Mouse (Mus musculus): ENCODE measurements around the gene Olfr30. TPM values are rescaled to one million over a fixed set of nuclear protein-coding genes. Genes with fewer than 3 reads are reported as not detected.
A peak's percentile ranks its signal among the peaks of the same experiment; 100 is the strongest.
"Not testable (repeated sequence)": the region's sequence is repeated elsewhere in the genome, so short reads cannot be mapped to it uniquely, and the experiment has no call there.

Gene Olfr30
- not detected in 2 replicates for polyA plus RNA-seq (2014; fragmentation: Nextera tagmentation; extraction: Ambion mirVana)

- DNase-seq (ENCODE audit: low spot score) (no peak), ATAC-seq (ENCODE audit: low FRiP score) (no peak)
- no peak within 1 kb of the TSS for H3K4me3 ChIP-seq (ENCODE audit: low read depth, low read length)
- no peak within 1 kb of the TSS for H3K4me2 ChIP-seq (replicated peaks; ENCODE audit: low read depth, low read length)
- no peak within 1 kb of the TSS for H3K9ac ChIP-seq (ENCODE audit: low read depth, low read length)
- no peaks in the 10 kb centered on the region for H3K4me1 ChIP-seq (replicated peaks; ENCODE audit: control insufficient read depth, insufficient read depth, low read length)
- H3K27ac ChIP-seq (ENCODE audit: low read depth, low read length) = no peak within 1 kb of the TSS
- H3K9me3 ChIP-seq (ENCODE audit: control insufficient read depth, low read length) = no peaks in the 10 kb centered on the region
- H3K36me3 ChIP-seq (ENCODE audit: control insufficient read depth, insufficient read depth, low read length) = no peaks in the 10 kb centered on the region
- no peaks in the 10 kb centered on the region for H3K27me3 ChIP-seq (ENCODE audit: control insufficient read depth, insufficient read depth, low read length)
Observed at GRCm38 (mm10) chr11:58462170-58462569, at the start of gene Olfr30. Olfr30 (minus strand) TSS chr11:58462270.

GRCm38 (mm10) chr11:58509058-58509457, 47.0 kb upstream of the Olfr30 start:
- not testable (repeated sequence) for H3K27ac ChIP-seq (ENCODE audit: low read depth, low read length); ATAC-seq (ENCODE audit: low FRiP score); H3K9ac ChIP-seq (ENCODE audit: low read depth, low read length); H3K4me1 ChIP-seq (replicated peaks; ENCODE audit: control insufficient read depth, insufficient read depth, low read length); H3K9me3 ChIP-seq (ENCODE audit: control insufficient read depth, low read length); DNase-seq (ENCODE audit: low spot score); H3K27me3 ChIP-seq (ENCODE audit: control insufficient read depth, insufficient read depth, low read length); H3K36me3 ChIP-seq (ENCODE audit: control insufficient read depth, insufficient read depth, low read length); H3K4me3 ChIP-seq (ENCODE audit: low read depth, low read length); H3K4me2 ChIP-seq (replicated peaks; ENCODE audit: low read depth, low read length)
- WGBS = 87% methylated on average over 19 of the region's 19 CpGs

- not testable (repeated sequence) for H3K4me2 ChIP-seq (replicated peaks; ENCODE audit: low read depth, low read length); H3K9me3 ChIP-seq (ENCODE audit: control insufficient read depth, low read length); H3K9ac ChIP-seq (ENCODE audit: low read depth, low read length); H3K4me3 ChIP-seq (ENCODE audit: low read depth, low read length); H3K4me1 ChIP-seq (replicated peaks; ENCODE audit: control insufficient read depth, insufficient read depth, low read length); ATAC-seq (ENCODE audit: low FRiP score); H3K27me3 ChIP-seq (ENCODE audit: control insufficient read depth, insufficient read depth, low read length); DNase-seq (ENCODE audit: low spot score); H3K36me3 ChIP-seq (ENCODE audit: control insufficient read depth, insufficient read depth, low read length); H3K27ac ChIP-seq (ENCODE audit: low read depth, low read length)
Observed at GRCm38 (mm10) chr11:58502472-58502871, 40.4 kb upstream of the Olfr30 start, which contains the start of gene Olfr331. Olfr331 (minus strand) TSS chr11:58502572.

GRCm38 (mm10) chr11:58499290-58499689, 37.2 kb upstream of the Olfr30 start:
- no peaks in the 10 kb centered on the region for H3K4me1 ChIP-seq (replicated peaks; ENCODE audit: control insufficient read depth, insufficient read depth, low read length)
- WGBS = 65% methylated on average over 3 of the region's 3 CpGs
- DNase-seq (ENCODE audit: low spot score) (peak; percentile 5), ATAC-seq (ENCODE audit: low FRiP score) (no peak)
- no peaks in the 10 kb centered on the region for H3K27me3 ChIP-seq (ENCODE audit: control insufficient read depth, insufficient read depth, low read length)
- H3K36me3 ChIP-seq (ENCODE audit: control insufficient read depth, insufficient read depth, low read length) = no peaks in the 10 kb centered on the region
- H3K4me2 ChIP-seq (replicated peaks; ENCODE audit: low read depth, low read length) = no peak overlapping the region
- H3K27ac ChIP-seq (ENCODE audit: low read depth, low read length) = no peak overlapping the region
- no peak overlapping the region for H3K4me3 ChIP-seq (ENCODE audit: low read depth, low read length)
- H3K9ac ChIP-seq (ENCODE audit: low read depth, low read length) = no peak overlapping the region
- no peaks in the 10 kb centered on the region for H3K9me3 ChIP-seq (ENCODE audit: control insufficient read depth, low read length)

- H3K9ac ChIP-seq (ENCODE audit: low read depth, low read length) = no peak overlapping the region
- WGBS = 87% methylated on average over 9 of the region's 9 CpGs
Observed at GRCm38 (mm10) chr11:58498761-58499160, 36.7 kb upstream of the Olfr30 start.

GRCm38 (mm10) chr11:58492455-58492854, 30.4 kb upstream of the Olfr30 start, which contains the start of gene Olfr332:
Olfr332 (minus strand) TSS chr11:58492555.
- WGBS = 89% methylated on average over 2 of the region's 2 CpGs

More at GRCm38 (mm10) chr11:58498761-58499160, 36.7 kb upstream of the Olfr30 start:
- Histone ChIP-seq H3K36me3 (ENCODE audit: control insufficient read depth, insufficient read depth, low read length) (no peaks in the 10 kb centered on the region), H3K27me3 (ENCODE audit: control insufficient read depth, insufficient read depth, low read length) (no peaks in the 10 kb centered on the region), H3K27ac (ENCODE audit: low read depth, low read length) (no peak overlapping the region), H3K4me3 (ENCODE audit: low read depth, low read length) (no peak overlapping the region), H3K4me1 (replicated peaks; ENCODE audit: control insufficient read depth, insufficient read depth, low read length) (no peaks in the 10 kb centered on the region), H3K9me3 (ENCODE audit: control insufficient read depth, low read length) (no peaks in the 10 kb centered on the region), H3K4me2 (replicated peaks; ENCODE audit: low read depth, low read length) (no peak overlapping the region)
- DNase-seq (ENCODE audit: low spot score) = no peak
- ATAC-seq (ENCODE audit: low FRiP score) = no peak

GRCm38 (mm10) chr11:58453592-58453991, 8.5 kb downstream of the Olfr30 start:
- 52% methylated on average over 4 of the region's 4 CpGs for WGBS
- ATAC-seq (ENCODE audit: low FRiP score) (no peak), DNase-seq (ENCODE audit: low spot score) (peak; percentile 9)
- Histone ChIP-seq H3K4me1 (replicated peaks; ENCODE audit: control insufficient read depth, insufficient read depth, low read length) (no peaks in the 10 kb centered on the region), H3K9me3 (ENCODE audit: control insufficient read depth, low read length) (no peaks in the 10 kb centered on the region), H3K27ac (ENCODE audit: low read depth, low read length) (no peak overlapping the region), H3K4me3 (ENCODE audit: low read depth, low read length) (no peak overlapping the region), H3K4me2 (replicated peaks; ENCODE audit: low read depth, low read length) (no peak overlapping the region), H3K9ac (ENCODE audit: low read depth, low read length) (no peak overlapping the region), H3K27me3 (ENCODE audit: control insufficient read depth, insufficient read depth, low read length) (no peaks in the 10 kb centered on the region), H3K36me3 (ENCODE audit: control insufficient read depth, insufficient read depth, low read length) (no peaks in the 10 kb centered on the region)

More at GRCm38 (mm10) chr11:58492455-58492854, 30.4 kb upstream of the Olfr30 start, which contains the start of gene Olfr332:
- Histone ChIP-seq H3K9me3 (ENCODE audit: control insufficient read depth, low read length) (no peaks in the 10 kb centered on the region), H3K27me3 (ENCODE audit: control insufficient read depth, insufficient read depth, low read length) (no peaks in the 10 kb centered on the region), H3K36me3 (ENCODE audit: control insufficient read depth, insufficient read depth, low read length) (no peaks in the 10 kb centered on the region), H3K4me2 (replicated peaks; ENCODE audit: low read depth, low read length) (no peak within 1 kb of the TSS), H3K4me3 (ENCODE audit: low read depth, low read length) (no peak within 1 kb of the TSS), H3K4me1 (replicated peaks; ENCODE audit: control insufficient read depth, insufficient read depth, low read length) (no peaks in the 10 kb centered on the region), H3K9ac (ENCODE audit: low read depth, low read length) (no peak within 1 kb of the TSS), H3K27ac (ENCODE audit: low read depth, low read length) (no peak within 1 kb of the TSS)
- ATAC-seq (ENCODE audit: low FRiP score) (no peak), DNase-seq (ENCODE audit: low spot score) (no peak)

GRCm38 (mm10) chr11:58452759-58453158, 9.3 kb downstream of the Olfr30 start, which contains the start of gene Lypd9:
Lypd9 (minus strand) TSS chr11:58452923.
- ATAC-seq (ENCODE audit: low FRiP score) (no peak), DNase-seq (ENCODE audit: low spot score) (no peak)
- Histone ChIP-seq H3K27ac (ENCODE audit: low read depth, low read length) (no peak within 1 kb of the TSS), H3K4me3 (ENCODE audit: low read depth, low read length) (no peak within 1 kb of the TSS), H3K9me3 (ENCODE audit: control insufficient read depth, low read length) (no peaks in the 10 kb centered on the region), H3K36me3 (ENCODE audit: control insufficient read depth, insufficient read depth, low read length) (no peaks in the 10 kb centered on the region), H3K4me1 (replicated peaks; ENCODE audit: control insufficient read depth, insufficient read depth, low read length) (no peaks in the 10 kb centered on the region), H3K27me3 (ENCODE audit: control insufficient read depth, insufficient read depth, low read length) (no peaks in the 10 kb centered on the region), H3K4me2 (replicated peaks; ENCODE audit: low read depth, low read length) (no peak within 1 kb of the TSS), H3K9ac (ENCODE audit: low read depth, low read length) (no peak within 1 kb of the TSS)
- 95% methylated on average over 9 of the region's 9 CpGs for WGBS

GRCm38 (mm10) chr11:58437866-58438265, 24.2 kb downstream of the Olfr30 start:
- Histone ChIP-seq H3K27me3 (ENCODE audit: control insufficient read depth, insufficient read depth, low read length) (no peaks in the 10 kb centered on the region), H3K36me3 (ENCODE audit: control insufficient read depth, insufficient read depth, low read length) (no peaks in the 10 kb centered on the region), H3K9ac (ENCODE audit: low read depth, low read length) (no peak overlapping the region), H3K4me3 (ENCODE audit: low read depth, low read length) (no peak overlapping the region), H3K9me3 (ENCODE audit: control insufficient read depth, low read length) (no peaks in the 10 kb centered on the region), H3K27ac (ENCODE audit: low read depth, low read length) (no peak overlapping the region), H3K4me2 (replicated peaks; ENCODE audit: low read depth, low read length) (no peak overlapping the region), H3K4me1 (replicated peaks; ENCODE audit: control insufficient read depth, insufficient read depth, low read length) (no peaks in the 10 kb centered on the region)
- WGBS = 77% methylated on average over 5 of the region's 5 CpGs
- ATAC-seq (ENCODE audit: low FRiP score) = no peak
- DNase-seq (ENCODE audit: low spot score) = no peak
